7 mouse cellular contexts compared by ENCODE assay signal in genomic region chr19:10341152-10341551, GRCm38 (mm10). TPM values are rescaled to one million over a fixed set of nuclear protein-coding genes. Genes with fewer than 3 reads are reported as not detected.
A peak's percentile ranks its signal among the peaks of the same experiment; 100 is the strongest.
DNase-seq lines count a peak whose midpoint lies in the region; ATAC-seq and TF ChIP-seq lines count a peak whose summit lies in the region.

No protein-coding gene starts in this region.

- no peaks in the 10 kb centered on the region for H3K27me3 ChIP-seq in spleen, adult 2 months (ENCODE audit: control insufficient read depth, insufficient read depth, low read length)
- H3K27me3 ChIP-seq in hindbrain, embryonic 12.5 days = peaks cover 24% of the 10 kb centered on the region; the same call in 1 of the 2 replicates
- 0 out of 2 replicates have a peak, but pooled peaks cover 16% of the 10 kb centered on the region for H3K27me3 ChIP-seq in liver, postnatal 0 days (ENCODE audit: insufficient read depth, low read length)

- H3K9me3 ChIP-seq in hindbrain, embryonic 12.5 days (replicated peaks) = no peaks in the 10 kb centered on the region
- H3K9me3 ChIP-seq in liver, postnatal 0 days (ENCODE audit: low read length) = no peaks in the 10 kb centered on the region

- no peak overlapping the region for H3K27ac ChIP-seq in spleen, adult 2 months (ENCODE audit: insufficient read depth, low read length)
- no peak overlapping the region for H3K27ac ChIP-seq in embryonic fibroblast, embryonic 13.5 days (ENCODE audit: insufficient read depth, low read length)
- no peak overlapping the region for H3K27ac ChIP-seq in hindbrain, embryonic 12.5 days
- H3K27ac ChIP-seq in liver, postnatal 0 days (ENCODE audit: low read depth) = no peak overlapping the region

- no peak for DNase-seq in spleen, adult 2 months (ENCODE audit: low read depth in 1 of 2, low spot score in 2 of 2)
- no peak for DNase-seq in spleen, postnatal 36 days (ENCODE audit: low spot score in 2 of 2)
- DNase-seq in adrenal gland, postnatal 4 days (ENCODE audit: low spot score in 2 of 2) = peak; percentile 29 to 35
- peak; percentile 66 for DNase-seq in liver, postnatal 0 days
- DNase-seq in right cerebral cortex, postnatal 10 days (ENCODE audit: low spot score in 2 of 2) = peak; percentile 72 to 81

- no peaks in the 10 kb centered on the region for H3K4me1 ChIP-seq in spleen, adult 2 months (ENCODE audit: control insufficient read depth, insufficient read depth, insufficient read length)
- no peaks in the 10 kb centered on the region for H3K4me1 ChIP-seq in embryonic fibroblast, embryonic 13.5 days (ENCODE audit: control insufficient read depth, insufficient read depth, low read length)
- peaks cover 17% of the 10 kb centered on the region for H3K4me1 ChIP-seq in hindbrain, embryonic 12.5 days
- H3K4me1 ChIP-seq in liver, postnatal 0 days (ENCODE audit: insufficient read depth) = no peaks in the 10 kb centered on the region

- no peaks in the 10 kb centered on the region for H3K36me3 ChIP-seq in spleen, adult 2 months (ENCODE audit: control insufficient read depth, insufficient read depth, low read length)
- no peaks in the 10 kb centered on the region for H3K36me3 ChIP-seq in hindbrain, embryonic 12.5 days
- no peaks in the 10 kb centered on the region for H3K36me3 ChIP-seq in liver, postnatal 0 days (replicated peaks; ENCODE audit: insufficient read depth, low read length)

- no peak overlapping the region for H3K4me3 ChIP-seq in spleen, adult 2 months (ENCODE audit: extremely low read depth, insufficient read depth, insufficient read length)
- H3K4me3 ChIP-seq in embryonic fibroblast, embryonic 13.5 days (ENCODE audit: insufficient read depth, low read length) = no peak overlapping the region
- H3K4me3 ChIP-seq in hindbrain, embryonic 12.5 days = no peak overlapping the region
- H3K4me3 ChIP-seq in liver, postnatal 0 days (ENCODE audit: low read depth, low read length) = no peak overlapping the region

- TF ChIP-seq CTCF in spleen, adult 2 months (IDR thresholded peaks at IDR 0.05; ENCODE audit: extremely low read depth, insufficient read depth, insufficient read length, insufficient replicate concordance) = peak; percentile 47; the same call in 1 of the 2 replicates
- peak; percentile 62; the same call in 1 of the 2 replicates for TF ChIP-seq CTCF in embryonic fibroblast, embryonic 13.5 days (IDR thresholded peaks at IDR 0.05; ENCODE audit: borderline replicate concordance, insufficient read depth, low read length)
- peak; percentile 85 for TF ChIP-seq CTCF in liver, postnatal 0 days (IDR thresholded peaks at IDR 0.05; ENCODE audit: low read depth)

- H3K9ac ChIP-seq in hindbrain, embryonic 12.5 days = no peak overlapping the region
- no peak overlapping the region for H3K9ac ChIP-seq in liver, postnatal 0 days (replicated peaks)

- H3K4me2 ChIP-seq in hindbrain, embryonic 12.5 days (replicated peaks) = no peak overlapping the region
- H3K4me2 ChIP-seq in liver, postnatal 0 days (ENCODE audit: low read depth, low read length) = no peak overlapping the region

- TF ChIP-seq POLR2A in spleen, adult 2 months (IDR thresholded peaks at IDR 0.05; ENCODE audit: low read depth, low read length) = no peak
- no peak for TF ChIP-seq POLR2A in embryonic fibroblast, embryonic 13.5 days (IDR thresholded peaks at IDR 0.05; ENCODE audit: low read depth, low read length)

- TF ChIP-seq EP300 in liver, postnatal 0 days (IDR thresholded peaks at IDR 0.05; ENCODE audit: low read depth) = no peak

- ATAC-seq in hindbrain, embryonic 12.5 days (ENCODE audit: low FRiP score) = 0 out of 2 replicates have a peak, but pooled peaks have one; percentile 11
- ATAC-seq in liver, postnatal 0 days = no peak

- WGBS in spleen, adult 2 months = 19% methylated on average over 11 of the region's 11 CpGs
- 19% methylated on average over 11 of the region's 11 CpGs for WGBS in hindbrain, embryonic 12.5 days
- 21% methylated on average over 11 of the region's 11 CpGs for WGBS in liver, postnatal 0 days (ENCODE audit: insufficient replicate concordance)

RNA-seq across cellular contexts. Expression of gene Dagla, which starts 36.5 kb away (rescaled TPM):
- polyA plus RNA-seq in spleen, adult 2 months (2012; rRNA removed) = 4.4 and 5.5 TPM in 2 replicates
- total RNA-seq in adrenal gland, postnatal 4 days (2021) = 1 to 10 TPM; 5.2 to 6.4 TPM
- polyA plus RNA-seq in embryonic fibroblast, embryonic 13.5 days (2011; ENCODE audit: insufficient read length, low read depth, missing spikeins) = 5.8 and 7.6 TPM in 2 replicates
- polyA plus RNA-seq in hindbrain, embryonic 12.5 days (2016; fragmentation: Nextera tagmentation; extraction: Ambion mirVana) = 4.9 and 5.1 TPM in 2 replicates
- 0.21 and 0.28 TPM in 2 replicates for polyA plus RNA-seq in liver, postnatal 0 days (2015; fragmentation: Nextera tagmentation; extraction: Ambion mirVana)

RNA-seq across cellular contexts. Expression of gene Syt7, which starts 47.7 kb away (rescaled TPM):
- 0.29 and 0.31 TPM in 2 replicates for polyA plus RNA-seq in spleen, adult 2 months (2012; rRNA removed)
- 10 to 100 TPM; 46.1 to 47.4 TPM for total RNA-seq in adrenal gland, postnatal 4 days (2021)
- 0.35 and 0.38 TPM in 2 replicates for polyA plus RNA-seq in embryonic fibroblast, embryonic 13.5 days (2011; ENCODE audit: insufficient read length, low read depth, missing spikeins)
- 6.2 and 7.6 TPM in 2 replicates for polyA plus RNA-seq in hindbrain, embryonic 12.5 days (2016; fragmentation: Nextera tagmentation; extraction: Ambion mirVana)
- polyA plus RNA-seq in liver, postnatal 0 days (2015; fragmentation: Nextera tagmentation; extraction: Ambion mirVana) = 0.04 and 0.24 TPM in 2 replicates

Comparison
In these comparisons a context has a peak if more than half of its experiments do, and no peak if none do; other contexts are left out.
1. DNase-seq: peak in adrenal gland, postnatal 4 days (2 of 2), liver, postnatal 0 days (single experiment) and right cerebral cortex, postnatal 10 days (2 of 2); none in spleen, adult 2 months (0 of 2) and spleen, postnatal 36 days (0 of 2).
2. Peak in every context shown above with its lines, with median percentiles within 50 percentile points of each other: CTCF ChIP-seq.